In the genomic region with DNA sequence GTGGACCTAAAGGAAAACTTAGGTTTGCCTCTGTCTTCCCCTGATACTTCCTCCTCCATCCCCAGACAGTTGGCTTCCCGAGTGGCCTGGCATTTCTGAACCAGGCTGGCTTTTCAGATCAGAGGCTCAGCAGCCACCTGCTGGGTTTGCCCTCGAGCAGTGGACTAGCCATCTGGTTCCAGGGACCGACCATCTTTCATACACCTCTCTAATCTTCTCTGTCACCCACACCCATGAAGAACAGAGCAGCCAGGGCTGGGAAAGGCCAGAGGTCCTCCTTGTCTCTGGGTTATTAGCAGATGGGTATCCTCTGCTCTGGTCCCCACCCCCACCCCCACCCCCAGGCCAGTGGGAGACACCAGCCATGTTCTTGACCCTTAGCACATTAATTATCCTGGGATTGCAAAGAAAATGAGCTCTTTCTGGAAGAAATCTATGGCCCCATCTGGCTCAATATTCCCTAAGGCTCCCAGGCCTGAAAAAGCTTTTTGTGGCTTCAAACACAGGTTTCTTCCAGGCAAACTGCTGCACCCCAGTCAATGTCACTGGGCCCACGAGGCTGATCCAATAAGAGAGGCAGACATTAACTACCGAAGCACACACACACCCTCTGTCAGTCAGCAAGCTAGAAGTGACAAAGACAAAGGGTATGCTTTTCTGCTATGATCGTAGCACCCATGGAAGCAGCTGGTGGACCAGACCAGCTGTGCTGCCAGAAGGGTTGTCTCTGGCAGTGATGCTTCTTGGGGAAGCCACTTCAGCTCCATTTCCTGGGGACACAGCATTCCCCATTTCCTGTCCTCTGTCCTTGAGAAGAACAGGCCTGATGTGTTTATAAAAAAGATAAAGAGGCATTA, we compare ENCODE assay signal across 9 mouse cellular contexts. TPM values are rescaled to one million over a fixed set of nuclear protein-coding genes. Genes with fewer than 3 reads are reported as not detected.
DNase-seq lines count a peak whose midpoint lies in the region; ATAC-seq lines count a peak whose summit lies in the region.
"Had no signal": no experiment of that assay in that cellular context is flagged by ENCODE, and none has a peak within 500 bp of the region (broad histone marks: within the 10 kb centered on the region; RNA-seq: fewer than 3 reads in every experiment).

No protein-coding gene starts in this region.

- H3K9me3 ChIP-seq in forebrain, embryonic 16.5 days (ENCODE audit: control insufficient read depth, low read length): no peaks in the 10 kb centered on the region
- H3K9me3 ChIP-seq in midbrain, embryonic 13.5 days: no peaks in the 10 kb centered on the region
- H3K9me3 ChIP-seq: lung, embryonic 15.5 days had no signal

- no peak overlapping the region for H3K4me2 ChIP-seq in forebrain, embryonic 16.5 days (ENCODE audit: low read length)
- no peak overlapping the region for H3K4me2 ChIP-seq in midbrain, embryonic 13.5 days (replicated peaks)
- H3K4me2 ChIP-seq: lung, embryonic 15.5 days had no signal

- whole genome bisulfite sequencing in forebrain, embryonic 16.5 days: 12% methylated on average over 6 of the region's 6 CpGs
- 19% methylated on average over 6 of the region's 6 CpGs for WGBS in midbrain, embryonic 13.5 days

- no peak overlapping the region for H3K4me3 ChIP-seq in forebrain, embryonic 16.5 days (replicated peaks; ENCODE audit: low read length)
- no peak overlapping the region for H3K4me3 ChIP-seq in midbrain, embryonic 13.5 days (replicated peaks)
- H3K4me3 ChIP-seq: lung, embryonic 15.5 days had no signal

- H3K27ac ChIP-seq in forebrain, embryonic 16.5 days (ENCODE audit: low read length): peak overlapping the region; percentile 80
- H3K27ac ChIP-seq in midbrain, embryonic 13.5 days: peak overlapping the region; percentile 89
- H3K27ac ChIP-seq: lung, embryonic 15.5 days had no signal

- DNase-seq in heart, adult 11 months: peak; percentile 95
- DNase-seq in heart, postnatal 10 days: no peak
- peak; percentile 87 for DNase-seq in cerebellum, adult 9-10 months
- no peak for DNase-seq in adrenal gland, adult 2 months
- DNase-seq in B cell, adult 2 months: no peak

- H3K36me3 ChIP-seq in forebrain, embryonic 16.5 days (ENCODE audit: control insufficient read depth, insufficient read depth): no peaks in the 10 kb centered on the region
- no peaks in the 10 kb centered on the region for H3K36me3 ChIP-seq in midbrain, embryonic 13.5 days
- H3K36me3 ChIP-seq: lung, embryonic 15.5 days had no signal

- peaks cover 9% of the 10 kb centered on the region for H3K4me1 ChIP-seq in forebrain, embryonic 16.5 days (replicated peaks; ENCODE audit: control insufficient read depth, insufficient read depth, low read length)
- peaks cover 24% of the 10 kb centered on the region for H3K4me1 ChIP-seq in midbrain, embryonic 13.5 days (replicated peaks)

- ATAC-seq in forebrain, embryonic 16.5 days: peak; percentile 58; the same call in 1 of the 2 replicates
- ATAC-seq in midbrain, embryonic 13.5 days: peak; percentile 84
- no peak for ATAC-seq in CD4-positive, CD25-positive, alpha-beta regulatory T cell, adult 4 months

- H3K9ac ChIP-seq in forebrain, embryonic 16.5 days (replicated peaks; ENCODE audit: low read depth, low read length): peak overlapping the region; percentile 39; the same call in 1 of the 2 replicates
- no peak overlapping the region for H3K9ac ChIP-seq in midbrain, embryonic 13.5 days (replicated peaks)
- H3K9ac ChIP-seq: lung, embryonic 15.5 days had no signal

- intact Hi-C loops in heart, postnatal 10 days (cut with DNase I): no loop called here

- H3K27me3 ChIP-seq in forebrain, embryonic 16.5 days (replicated peaks; ENCODE audit: control insufficient read depth, insufficient read depth, low read length): no peaks in the 10 kb centered on the region
- no peaks in the 10 kb centered on the region for H3K27me3 ChIP-seq in midbrain, embryonic 13.5 days
- H3K27me3 ChIP-seq: lung, embryonic 15.5 days had no signal

RNA-seq across cellular contexts. Expression of gene Coro1c, which starts 13.0 kb away (rescaled TPM):
- total RNA-seq in heart, postnatal 10 days (2021): 10 to 100 TPM; 73.1 to 76.1 TPM
- 230 and 234 TPM in 2 replicates for polyA plus RNA-seq in forebrain, embryonic 16.5 days (2015; fragmentation: Nextera tagmentation; extraction: Ambion mirVana)
- polyA plus RNA-seq in midbrain, embryonic 13.5 days (2015; fragmentation: Nextera tagmentation; extraction: Ambion mirVana): 214 and 215 TPM in 2 replicates
- polyA plus RNA-seq in CD4-positive, CD25-positive, alpha-beta regulatory T cell, adult 4 months (2017; shearing (Covaris generic)): 10 to 100 TPM; 43.2 to 59.6 TPM
- total RNA-seq in adrenal gland, adult 2 months (2021): 10 to 100 TPM; 43.3 to 75.5 TPM
- polyA plus RNA-seq in adrenal gland, adult 2 months (2012; rRNA removed): 29.1 and 31.3 TPM in 2 replicates

Comparison
In these comparisons a context has a peak if more than half of its experiments do, and no peak if none do; other contexts are left out.
1. DNase-seq: peak in heart, adult 11 months (single experiment) and cerebellum, adult 9-10 months (single experiment); none in heart, postnatal 10 days (0 of 2), adrenal gland, adult 2 months (single experiment) and B cell, adult 2 months (0 of 2).